Mouse (Mus musculus) stomach, embryonic 16.5 days (tissue): ENCODE measurements around the gene Spats2l. TPM values are rescaled to one million over a fixed set of nuclear protein-coding genes. Genes with fewer than 3 reads are reported as not detected.
A peak's percentile ranks its signal among the peaks of the same experiment; 100 is the strongest.

Experiments
- ATAC-seq: fragments of 200-750 bp; cut with Nextera tagmentation; 2 replicates; pipeline ENCODE4 v1.8.0; 2017; ENCODE audit warnings: moderate number of reproducible peaks, moderate TSS enrichment; ENCODE audit not compliant: insufficient read depth, low FRiP score
- H3K27ac ChIP-seq: fragments of 300-500 bp; sonication (generic); 2 replicates; pipeline ENCODE4 v1.5.1; 2014; ENCODE audit warnings: low read length
- H3K27me3 ChIP-seq: fragments of 300-500 bp; sonication (generic); 2 replicates; pipeline ENCODE4 v1.6.1; 2014; ENCODE audit warnings: low read length, control low read depth, mixed read lengths; ENCODE audit not compliant: control insufficient read depth, insufficient read depth
- H3K36me3 ChIP-seq: fragments of 300-500 bp; sonication (generic); 2 replicates; pipeline ENCODE4 v1.6.1; 2014; ENCODE audit warnings: low read length; ENCODE audit not compliant: control insufficient read depth, insufficient read depth
- H3K4me1 ChIP-seq: fragments of 300-500 bp; sonication (generic); 2 replicates; pipeline ENCODE4 v1.6.1; 2014; ENCODE audit warnings: low read length, control low read depth, mixed read lengths; ENCODE audit not compliant: control insufficient read depth, insufficient read depth
- H3K4me2 ChIP-seq: fragments of 300-500 bp; sonication (generic); 2 replicates; pipeline ENCODE4 v1.6.1; 2014; ENCODE audit warnings: low read depth, low read length, mixed read lengths
- H3K4me3 ChIP-seq: fragments of 300-500 bp; sonication (generic); replicated peaks from 2 replicates; pipeline ENCODE4 v1.5.1; 2014; ENCODE audit warnings: mild to moderate bottlenecking, low read length
- H3K9ac ChIP-seq: fragments of 300-500 bp; sonication (generic); 2 replicates; pipeline ENCODE4 v1.6.1; 2014; ENCODE audit warnings: low read length
- H3K9me3 ChIP-seq: fragments of 300-500 bp; sonication (generic); replicated peaks from 2 replicates; pipeline ENCODE4 v1.6.1; 2016; ENCODE audit warnings: low read length, control low read depth; ENCODE audit not compliant: control insufficient read depth
- WGBS: fragments of 180-500 bp; shearing (Covaris S2); extraction: QIAGEN DNeasy Blood & Tissue Kit; methylation state at CpG from one replicate; pipeline ENCODE4 v1.1.7; 2014; 5-methylcytosine and 5-hydroxymethylcytosine counted together
- polyA plus RNA-seq: library from polyadenylated mRNA; unstranded; fragments of >200 nt; fragmentation: Nextera tagmentation; extraction: Ambion mirVana; gene quantifications from 2 replicates; pipeline ENCODE4 v1.2.1, GENCODE M21; 2015

The Spats2l gene
- polyA plus RNA-seq, 1 experiment from 2014 or later, result 95.9 TPM

DNA sequence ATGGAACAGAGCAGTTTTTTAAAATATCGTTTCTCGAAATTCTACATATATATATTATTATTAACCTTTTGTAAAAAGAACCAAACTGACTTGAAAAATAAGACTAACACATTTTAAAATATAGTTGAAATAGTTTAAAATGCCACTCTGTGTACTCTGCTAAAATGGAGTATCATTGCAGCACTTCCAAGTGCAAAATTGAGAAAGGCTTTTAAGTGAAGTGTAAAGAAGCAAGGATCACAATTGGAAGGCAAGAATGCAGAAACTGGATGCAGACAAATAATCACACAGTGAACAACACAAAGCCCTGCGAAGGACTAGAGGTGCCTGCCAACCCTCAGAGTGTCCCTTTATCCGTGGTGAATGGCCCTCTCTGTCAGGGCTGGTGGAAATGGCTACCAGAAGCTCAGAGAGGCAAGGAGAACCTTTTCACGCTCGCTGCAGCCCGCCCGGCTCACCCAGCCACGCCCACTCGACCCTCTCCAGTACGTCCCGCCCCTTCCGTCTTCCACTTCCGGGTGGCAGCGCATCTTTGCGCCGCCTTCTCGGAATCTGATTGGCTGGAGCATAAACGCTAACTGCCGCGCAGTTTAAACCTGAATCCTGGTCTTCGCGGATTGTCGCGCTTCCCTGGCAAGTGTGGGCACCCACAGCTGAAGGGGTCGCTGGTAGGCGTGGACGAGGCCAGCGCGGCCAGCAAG is 221.6 kb downstream of the Spats2l start, which contains the start of gene Sgo2a:
TSS of gene Sgo2a (plus strand) at position 540 of the 701 bp plus-strand sequence.
- H3K27me3 ChIP-seq, result no peaks in the 10 kb centered on the region
- H3K36me3 ChIP-seq, result no peaks in the 10 kb centered on the region
- peaks cover 16% of the 10 kb centered on the region for H3K4me1 ChIP-seq
- H3K9ac ChIP-seq, result peak within 1 kb of the TSS; percentile 82
- no peaks in the 10 kb centered on the region for H3K9me3 ChIP-seq
- 6% methylated on average over 30 of the region's 30 CpGs for WGBS
- H3K4me2 ChIP-seq, result peak within 1 kb of the TSS; percentile 78
- peak; percentile 97 for ATAC-seq
- H3K4me3 ChIP-seq, result peak within 1 kb of the TSS; percentile 63
- peak within 1 kb of the TSS; percentile 53 for H3K27ac ChIP-seq

DNA sequence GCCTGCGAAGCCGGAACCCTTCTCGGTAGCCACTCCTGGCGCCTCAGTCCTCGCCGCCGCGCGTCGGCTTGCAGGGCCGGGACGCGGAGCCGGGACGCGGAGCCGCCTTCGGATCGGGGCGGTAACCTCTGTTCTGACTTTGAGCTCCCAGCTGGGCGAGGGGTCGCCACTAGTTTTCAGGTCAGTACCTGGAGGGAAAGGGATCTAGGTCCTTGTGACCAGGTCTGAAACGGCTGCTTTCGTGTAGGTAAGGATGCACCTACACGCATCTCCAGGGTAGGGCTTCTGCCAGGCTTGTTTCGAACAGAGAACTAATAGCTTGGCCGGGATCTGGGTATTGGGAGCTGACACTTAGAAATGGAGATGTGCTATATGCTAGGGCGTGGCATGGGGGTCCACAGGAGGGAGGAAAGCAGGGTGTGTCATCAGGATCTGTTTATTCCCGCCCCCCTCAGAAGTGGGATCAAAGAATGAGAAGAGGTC is 222.2 kb downstream of the Spats2l start:
- ATAC-seq, result peak; percentile 48; the same call in 1 of the 2 replicates
- Histone ChIP-seq H3K4me2 (peak overlapping the region; percentile 78), H3K27me3 (no peaks in the 10 kb centered on the region), H3K27ac (peak overlapping the region; percentile 7; the same call in 1 of the 2 replicates), H3K9ac (peak overlapping the region; percentile 82), H3K4me3 (peak overlapping the region; percentile 63), H3K36me3 (no peaks in the 10 kb centered on the region), H3K4me1 (peaks cover 16% of the 10 kb centered on the region), H3K9me3 (no peaks in the 10 kb centered on the region)
- WGBS, result under 1% methylated on average over 29 of the region's 29 CpGs

Other genes starting within 250 kb of the Spats2l start
- gene Sgo2a, start 221.8 kb downstream of the Spats2l start, polyA plus RNA-seq, result 11.5 and 13.1 TPM in 2 replicates
- gene Kctd18, start 244.8 kb downstream of the Spats2l start, polyA plus RNA-seq, result 14.7 and 14.8 TPM in 2 replicates